Mouse (Mus musculus) MEL (cell line): ENCODE measurements around the gene Tmem216. TPM values are rescaled to one million over a fixed set of nuclear protein-coding genes. Genes with fewer than 3 reads are reported as not detected.

Source experiments
- DNase-seq: peaks from one replicate; pipeline ENCODE4 v3.0.0; 2011; ENCODE audit warnings: low read depth, low spot score
- H3K27ac ChIP-seq: 2 replicates; pipeline ENCODE4 v1.5.1; 2012; ENCODE audit warnings: low read depth, mild to moderate bottlenecking, control low read depth, low read length, moderate library complexity; ENCODE audit not compliant: control insufficient read depth
- H3K27me3 ChIP-seq, 2 experiments: fragments of 150-350 bp in 1 of 2; sonication (generic) in 1 of 2; 2 replicates each; pipeline ENCODE4 v1.6.1; 2012; ENCODE audit warnings: low read length in 2 of 2, mild to moderate bottlenecking in 2 of 2, improper control_type of control experiment in 1 of 2, moderate library complexity in 1 of 2; ENCODE audit not compliant: insufficient read depth in 2 of 2, control insufficient read depth in 1 of 2
- H3K36me3 ChIP-seq, 2 experiments: 2 replicates each; pipeline ENCODE4 v1.6.1; 2012 to 2014; ENCODE audit warnings: low read length in 2 of 2, improper control_type of control experiment in 1 of 2, inconsistent platforms in 1 of 2, mild to moderate bottlenecking in 1 of 2; ENCODE audit not compliant: insufficient read depth in 2 of 2, control insufficient read depth in 1 of 2
- H3K4me1 ChIP-seq, 2 experiments: fragments of 150-350 bp in 1 of 2; sonication (generic) in 1 of 2; 2 replicates each; pipeline ENCODE4 v1.6.1; 2012; ENCODE audit warnings: low read length in 2 of 2, improper control_type of control experiment in 1 of 2, mild to moderate bottlenecking in 1 of 2; ENCODE audit not compliant: insufficient read depth in 2 of 2, control insufficient read depth in 1 of 2
- H3K4me3 ChIP-seq, 2 experiments: fragments of 150-350 bp in 1 of 2; sonication (generic) in 1 of 2; 2 replicates each; pipeline ENCODE4 v1.5.1; 2012; ENCODE audit warnings: low read depth in 2 of 2, low read length in 2 of 2, mild to moderate bottlenecking in 2 of 2, moderate library complexity in 2 of 2, control low read depth in 1 of 2, improper control_type of control experiment in 1 of 2; ENCODE audit not compliant: control insufficient read depth in 1 of 2, insufficient read depth in 1 of 2
- H3K79me2 ChIP-seq: 2 replicates; pipeline ENCODE4 v1.6.1; 2012; ENCODE audit warnings: mild to moderate bottlenecking, low read length, moderate library complexity; ENCODE audit not compliant: control insufficient read depth, poor library complexity, insufficient read depth
- H3K9ac ChIP-seq: 2 replicates; pipeline ENCODE4 v1.6.1; 2012; ENCODE audit warnings: low read depth, mild to moderate bottlenecking, control low read depth, low read length, moderate library complexity; ENCODE audit not compliant: control insufficient read depth, poor library complexity, severe bottlenecking
- H3K9me3 ChIP-seq: fragments of 150-350 bp; sonication (generic); replicated peaks from 2 replicates; pipeline ENCODE4 v1.6.1; 2012; ENCODE audit warnings: mild to moderate bottlenecking, low read length, improper control_type of control experiment, moderate library complexity; ENCODE audit not compliant: insufficient read depth
- BHLHE40 ChIP-seq: IDR thresholded peaks from 2 replicates; pipeline ENCODE4 v1.6.1; 2012; ENCODE audit warnings: low read depth, mild to moderate bottlenecking, inconsistent platforms, low read length, improper control_type of control experiment, borderline replicate concordance
- CHD1 ChIP-seq: IDR thresholded peaks from 2 replicates; pipeline ENCODE4 v1.6.1; 2012; ENCODE audit warnings: low read depth, mild to moderate bottlenecking, inconsistent platforms, low read length, improper control_type of control experiment
- CHD2 ChIP-seq: IDR thresholded peaks from 2 replicates; pipeline ENCODE4 v1.6.1; 2011; ENCODE audit warnings: low read length, improper control_type of control experiment
- CTCF ChIP-seq, 3 experiments: IDR thresholded peaks in 2 of 3; conservative IDR thresholded peaks in 1 of 3; 2 replicates each; pipeline ENCODE4 v1.5.1; 2011 to 2012; ENCODE audit warnings: low read length in 3 of 3, low read depth in 2 of 3, mild to moderate bottlenecking in 2 of 3, improper control_type of control experiment in 1 of 3, inconsistent platforms in 1 of 3, mixed read lengths in 1 of 3, moderate library complexity in 1 of 3; ENCODE audit not compliant: control insufficient read depth in 1 of 3, insufficient read depth in 1 of 3, poor library complexity in 1 of 3, severe bottlenecking in 1 of 3
- E2F4 ChIP-seq: IDR thresholded peaks from 2 replicates; pipeline ENCODE4 v1.6.1; 2011; ENCODE audit warnings: low read depth, low read length, improper control_type of control experiment, borderline replicate concordance
- ELF1 ChIP-seq: IDR thresholded peaks from 2 replicates; pipeline ENCODE4 v1.6.1; 2014; ENCODE audit warnings: low read depth, mild to moderate bottlenecking, inconsistent platforms, low read length, improper control_type of control experiment, moderate library complexity
- EP300 ChIP-seq, 2 experiments: IDR thresholded peaks; 2 replicates each; pipeline ENCODE4 v1.6.1; 2011; ENCODE audit warnings: improper control_type of control experiment in 2 of 2, low read length in 2 of 2, low read depth in 1 of 2, mild to moderate bottlenecking in 1 of 2
- ETS1 ChIP-seq: IDR thresholded peaks from 2 replicates; pipeline ENCODE4 v1.6.1; 2012; ENCODE audit warnings: low read depth, mild to moderate bottlenecking, inconsistent platforms, low read length, improper control_type of control experiment, moderate library complexity
- GABPA ChIP-seq: IDR thresholded peaks from 2 replicates; pipeline ENCODE4 v1.6.1; 2012; ENCODE audit warnings: low read depth, mild to moderate bottlenecking, inconsistent platforms, low read length, improper control_type of control experiment, moderate library complexity
- GATA1 ChIP-seq: IDR thresholded peaks from 2 replicates; pipeline ENCODE4 v1.6.1; 2011; ENCODE audit warnings: low read depth, low read length, improper control_type of control experiment
- HCFC1 ChIP-seq: IDR thresholded peaks from 2 replicates; pipeline ENCODE4 v1.6.1; 2012; ENCODE audit warnings: low read depth, mild to moderate bottlenecking, inconsistent platforms, low read length, improper control_type of control experiment, moderate library complexity
- JUND ChIP-seq: IDR thresholded peaks from 2 replicates; pipeline ENCODE4 v1.6.1; 2011; ENCODE audit warnings: low read depth, mild to moderate bottlenecking, improper control_type of control experiment, low read length
- KAT2A ChIP-seq: conservative IDR thresholded peaks from 2 replicates; pipeline ENCODE4 v1.6.1; 2012; ENCODE audit warnings: low read depth, low read length, improper control_type of control experiment, inconsistent platforms
- MAFK ChIP-seq: IDR thresholded peaks from 2 replicates; pipeline ENCODE4 v1.6.1; 2011; ENCODE audit warnings: low read depth, mild to moderate bottlenecking, low read length, improper control_type of control experiment, borderline replicate concordance
- MAX ChIP-seq: IDR thresholded peaks from 2 replicates; pipeline ENCODE4 v1.6.1; 2011; ENCODE audit warnings: low read length, improper control_type of control experiment
- MAZ ChIP-seq: IDR thresholded peaks from 2 replicates; pipeline ENCODE4 v1.6.1; 2012; ENCODE audit warnings: low read depth, mild to moderate bottlenecking, inconsistent platforms, low read length, improper control_type of control experiment
- MEF2A ChIP-seq: IDR thresholded peaks from 2 replicates; pipeline ENCODE4 v1.6.1; 2014; ENCODE audit warnings: low read depth, mild to moderate bottlenecking, inconsistent platforms, low read length, improper control_type of control experiment; ENCODE audit not compliant: poor library complexity, insufficient replicate concordance, severe bottlenecking; ENCODE audit errors: extremely low read depth
- MXI1 ChIP-seq: IDR thresholded peaks from 2 replicates; pipeline ENCODE4 v1.6.1; 2011; ENCODE audit warnings: mild to moderate bottlenecking, low read depth, low read length, improper control_type of control experiment
- MYB ChIP-seq: IDR thresholded peaks from 2 replicates; pipeline ENCODE4 v1.6.1; 2011; ENCODE audit warnings: mild to moderate bottlenecking, low read depth, low read length, improper control_type of control experiment
- MYC ChIP-seq: IDR thresholded peaks from 2 replicates; pipeline ENCODE4 v1.6.1; 2011; ENCODE audit warnings: low read depth, mild to moderate bottlenecking, low read length, improper control_type of control experiment, moderate library complexity
- NELFE ChIP-seq: IDR thresholded peaks from 2 replicates; pipeline ENCODE4 v1.6.1; 2011; ENCODE audit warnings: low read depth, low read length, improper control_type of control experiment
- NRF1 ChIP-seq: IDR thresholded peaks from 2 replicates; pipeline ENCODE4 v1.6.1; 2014; ENCODE audit warnings: low read depth, mild to moderate bottlenecking, inconsistent platforms, low read length, improper control_type of control experiment, moderate library complexity; ENCODE audit not compliant: poor library complexity, insufficient read depth, severe bottlenecking
- POLR2A ChIP-seq, 2 experiments: IDR thresholded peaks; 2 replicates each; pipeline ENCODE4 v1.6.1; 2011 to 2012; ENCODE audit warnings: low read length in 2 of 2, mild to moderate bottlenecking in 2 of 2, control low read depth in 1 of 2, improper control_type of control experiment in 1 of 2, low read depth in 1 of 2, moderate library complexity in 1 of 2; ENCODE audit not compliant: control insufficient read depth in 1 of 2, insufficient read depth in 1 of 2, poor library complexity in 1 of 2
- POLR2AphosphoS2 ChIP-seq: IDR thresholded peaks from 2 replicates; pipeline ENCODE4 v1.6.1; 2011; ENCODE audit warnings: low read length, improper control_type of control experiment
- POLR2AphosphoS5 ChIP-seq: IDR thresholded peaks from 2 replicates; pipeline ENCODE4 v1.6.1; 2012; ENCODE audit warnings: low read depth, borderline replicate concordance, mild to moderate bottlenecking, inconsistent platforms, low read length, moderate library complexity, mixed read lengths
- RAD21 ChIP-seq: IDR thresholded peaks from 2 replicates; pipeline ENCODE4 v1.6.1; 2011; ENCODE audit warnings: mild to moderate bottlenecking, low read depth, low read length, improper control_type of control experiment
- RCOR1 ChIP-seq: IDR thresholded peaks from 2 replicates; pipeline ENCODE4 v1.6.1; 2012; ENCODE audit warnings: low read depth, mild to moderate bottlenecking, inconsistent platforms, low read length, improper control_type of control experiment
- SIN3A ChIP-seq: IDR thresholded peaks from 2 replicates; pipeline ENCODE4 v1.6.1; 2012; ENCODE audit warnings: low read length, improper control_type of control experiment, inconsistent platforms
- SMC3 ChIP-seq: IDR thresholded peaks from 2 replicates; pipeline ENCODE4 v1.6.1; 2011; ENCODE audit warnings: low read depth, low read length, improper control_type of control experiment
- TAL1 ChIP-seq: IDR thresholded peaks from 2 replicates; pipeline ENCODE4 v1.6.1; 2012; ENCODE audit warnings: mild to moderate bottlenecking, inconsistent platforms, low read length, moderate library complexity, mixed read lengths
- TBP ChIP-seq: IDR thresholded peaks from 2 replicates; pipeline ENCODE4 v1.8.0; 2011; ENCODE audit warnings: low read depth, low read length, improper control_type of control experiment
- TCF12 ChIP-seq: IDR thresholded peaks from 2 replicates; pipeline ENCODE4 v1.6.1; 2014; ENCODE audit warnings: low read depth, mild to moderate bottlenecking, inconsistent platforms, low read length, improper control_type of control experiment, moderate library complexity
- UBTF ChIP-seq: IDR thresholded peaks from 2 replicates; pipeline ENCODE4 v1.6.1; 2012; ENCODE audit warnings: low read depth, mild to moderate bottlenecking, inconsistent platforms, low read length, improper control_type of control experiment, moderate library complexity, borderline replicate concordance; ENCODE audit not compliant: insufficient read depth
- USF1 ChIP-seq: IDR thresholded peaks from 2 replicates; pipeline ENCODE4 v1.6.1; 2014; ENCODE audit warnings: low read depth, mild to moderate bottlenecking, inconsistent platforms, low read length, improper control_type of control experiment, moderate library complexity
- USF2 ChIP-seq, 2 experiments: IDR thresholded peaks; 2 replicates each; pipeline ENCODE4 v1.6.1; 2011 to 2012; ENCODE audit warnings: improper control_type of control experiment in 2 of 2, low read length in 2 of 2, borderline replicate concordance in 1 of 2, inconsistent platforms in 1 of 2, low read depth in 1 of 2, mild to moderate bottlenecking in 1 of 2; ENCODE audit not compliant: insufficient read depth in 1 of 2
- ZC3H11A ChIP-seq: IDR thresholded peaks from 2 replicates; pipeline ENCODE4 v1.6.1; 2012; ENCODE audit warnings: low read depth, mild to moderate bottlenecking, inconsistent platforms, low read length, improper control_type of control experiment
- ZKSCAN1 ChIP-seq: IDR thresholded peaks from 2 replicates; pipeline ENCODE4 v1.6.1; 2012; ENCODE audit warnings: low read depth, mild to moderate bottlenecking, inconsistent platforms, low read length, improper control_type of control experiment, moderate library complexity
- ZMIZ1 ChIP-seq: IDR thresholded peaks from 2 replicates; pipeline ENCODE4 v1.6.1; 2012; ENCODE audit warnings: low read depth, mild to moderate bottlenecking, inconsistent platforms, low read length, improper control_type of control experiment, moderate library complexity
- ZNF384 ChIP-seq: IDR thresholded peaks from 2 replicates; pipeline ENCODE4 v1.6.1; 2012; ENCODE audit warnings: low read depth, mild to moderate bottlenecking, inconsistent platforms, low read length, improper control_type of control experiment
- polyA plus RNA-seq, 2 experiments: library from polyadenylated mRNA; stranded (reverse) in 1 of 2; unstranded in 1 of 2; fragments of >175 nt in 1 of 2; fragments of >200 nt in 1 of 2; gene quantifications; 2 replicates each; pipeline versions ENCODE4 v1.2.1 to v1.2.4; 2012; ENCODE audit warnings: low replicate concordance in 2 of 2, low read depth in 1 of 2; ENCODE audit not compliant: insufficient read length in 2 of 2, insufficient read depth in 1 of 2, missing spikeins in 1 of 2
- total RNA-seq: library from RNA; depleted of rRNA; stranded (reverse); fragments of 300-350 nt; gene quantifications from 2 replicates; pipeline ENCODE4 v1.2.3, GENCODE M21; 2012

The Tmem216 gene
- total and polyA plus RNA-seq, 3 experiments, result 48.0 to 48.1 TPM; not detected in 1

DNA sequence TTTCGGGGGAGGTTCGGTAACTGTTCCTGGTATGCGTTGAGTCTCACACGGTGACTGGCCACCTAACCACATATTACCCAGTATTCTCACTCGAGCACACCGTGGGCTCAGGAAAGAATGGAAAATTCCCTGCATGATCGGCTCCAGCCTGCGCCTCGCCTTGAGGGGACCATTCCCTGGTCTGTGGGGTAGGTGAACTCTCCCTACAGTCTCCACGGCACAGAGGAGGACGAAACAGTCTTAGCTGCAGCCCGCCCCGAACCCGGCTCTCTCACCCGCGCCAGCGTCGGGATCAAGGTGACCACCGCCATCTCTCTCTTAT lies 31.3 kb downstream of the Tmem216 start:
- H3K4me1 ChIP-seq, result peaks cover 17 to 23% of the 10 kb centered on the region in 2 experiments
- H3K4me3 ChIP-seq, result peak overlapping the region; percentile 68 to 92
- H3K27ac ChIP-seq, result peak overlapping the region; percentile 62
- no peaks in the 10 kb centered on the region for H3K27me3 ChIP-seq
- peaks cover 57% of the 10 kb centered on the region for H3K79me2 ChIP-seq
- no peaks in the 10 kb centered on the region for H3K9me3 ChIP-seq
- peak overlapping the region; percentile 99 for H3K9ac ChIP-seq
- H3K36me3 ChIP-seq, result peaks cover 17 to 45% of the 10 kb centered on the region in 2 experiments
- no peak for DNase-seq
- TF ChIP-seq NELFE (peak; percentile 94; the same call in 1 of the 2 replicates), ELF1 (no peak), ZC3H11A (0 out of 2 replicates have a peak, but pooled peaks have one; percentile 18), CTCF (IDR thresholded peaks at IDR 0.05 in 2 of 3, conservative IDR thresholded peaks at IDR 0.05 in 1 of 3; ENCODE audit: control insufficient read depth in 1 of 3, insufficient read depth in 1 of 3, low read depth in 2 of 3, low read length in 3 of 3, poor library complexity in 1 of 3, severe bottlenecking in 1 of 3) (no peak), TCF12 (no peak), NRF1 (no peak), ETS1 (no peak), POLR2AphosphoS5 (no peak), RCOR1 (no peak), MEF2A (no peak), POLR2A (IDR thresholded peaks at IDR 0.05; ENCODE audit: control insufficient read depth in 1 of 2, insufficient read depth in 1 of 2, low read depth in 1 of 2, low read length in 2 of 2, poor library complexity in 1 of 2) (peak in 1 of 2 experiments; percentile 87; a peak in 2 of 4 replicates), EP300 (IDR thresholded peaks at IDR 0.05; ENCODE audit: low read depth in 1 of 2, low read length in 2 of 2) (no peak), GATA1 (no peak), CHD1 (peak; percentile 97), HCFC1 (no peak), MAFK (no peak), UBTF (no peak), ZMIZ1 (no peak), POLR2AphosphoS2 (no peak; the same call in 1 of the 2 replicates), E2F4 (no peak), JUND (no peak), MYB (no peak), ZKSCAN1 (no peak), USF1 (no peak), GABPA (no peak), MYC (no peak), TAL1 (no peak), BHLHE40 (no peak), MXI1 (peak; percentile 66), MAZ (no peak), MAX (no peak), TBP (no peak), USF2 (IDR thresholded peaks at IDR 0.05; ENCODE audit: borderline replicate concordance in 1 of 2, insufficient read depth in 1 of 2, low read depth in 1 of 2, low read length in 2 of 2) (no peak), CHD2 (no peak), KAT2A (no peak), SMC3 (no peak), ZNF384 (no peak), RAD21 (no peak), SIN3A (peak; percentile 91; the same call in 1 of the 2 replicates)
